Mouse (Mus musculus): ENCODE data around the gene Dnah2. TPM values are rescaled to one million over a fixed set of nuclear protein-coding genes. Genes with fewer than 3 reads are reported as not detected.

Gene Dnah2
- polyA plus RNA-seq, 1 experiment: 0.22 TPM

GRCm38 (mm10) chr11:69410045-69410309 lies 138.9 kb downstream of the Dnah2 start:
- Histone ChIP-seq H3K27ac (ENCODE audit: insufficient read depth, low read depth, low read length) (peak overlapping the region; percentile 99), H3K4me3 (ENCODE audit: low read depth, low read length) (peak overlapping the region; percentile 88), H3K36me3 (ENCODE audit: control insufficient read depth, insufficient read depth, low read length) (peaks cover 31% of the 10 kb centered on the region), H3K4me1 (ENCODE audit: control insufficient read depth, insufficient read depth, insufficient read length, low read length) (peaks cover 32% of the 10 kb centered on the region), H3K27me3 (ENCODE audit: control insufficient read depth, insufficient read depth, low read length) (no peaks in the 10 kb centered on the region)
- WGBS: under 1% methylated on average over 18 of the region's 18 CpGs
- TF ChIP-seq POLR2A (IDR thresholded peaks at IDR 0.05; ENCODE audit: low read depth, low read length): no peak
- TF ChIP-seq CTCF (IDR thresholded peaks at IDR 0.05; ENCODE audit: extremely low read depth, insufficient read length, insufficient replicate concordance, low read depth, low read length): no peak

- H3K4me3 ChIP-seq (ENCODE audit: low read depth, low read length): peak overlapping the region; percentile 88
- H3K27me3 ChIP-seq (ENCODE audit: control insufficient read depth, insufficient read depth, low read length): no peaks in the 10 kb centered on the region
- TF ChIP-seq CTCF (IDR thresholded peaks at IDR 0.05; ENCODE audit: extremely low read depth, insufficient read length, insufficient replicate concordance, low read depth, low read length): no peak
- peak; percentile 70 for TF ChIP-seq POLR2A (IDR thresholded peaks at IDR 0.05; ENCODE audit: low read depth, low read length)
- peaks cover 30% of the 10 kb centered on the region for H3K4me1 ChIP-seq (ENCODE audit: control insufficient read depth, insufficient read depth, insufficient read length, low read length)
- under 1% methylated on average over 45 of the region's 46 CpGs for whole genome bisulfite sequencing
- H3K36me3 ChIP-seq (ENCODE audit: control insufficient read depth, insufficient read depth, low read length): peaks cover 36% of the 10 kb centered on the region
- H3K27ac ChIP-seq (ENCODE audit: insufficient read depth, low read depth, low read length): peak overlapping the region; percentile 99
These were observed 139.4 kb downstream of the Dnah2 start for GRCm38 (mm10) chr11:69409378-69410044.

- H3K4me3 ChIP-seq (ENCODE audit: low read depth, low read length): peak overlapping the region; percentile 88
- H3K27ac ChIP-seq (ENCODE audit: insufficient read depth, low read depth, low read length): peak overlapping the region; percentile 99
- H3K4me1 ChIP-seq (ENCODE audit: control insufficient read depth, insufficient read depth, insufficient read length, low read length): peaks cover 23% of the 10 kb centered on the region
- TF ChIP-seq CTCF (IDR thresholded peaks at IDR 0.05; ENCODE audit: extremely low read depth, insufficient read length, insufficient replicate concordance, low read depth, low read length) (no peak), POLR2A (IDR thresholded peaks at IDR 0.05; ENCODE audit: low read depth, low read length) (no peak; the same call in none of the 2 replicates)
- peaks cover 43% of the 10 kb centered on the region for H3K36me3 ChIP-seq (ENCODE audit: control insufficient read depth, insufficient read depth, low read length)
- under 1% methylated on average over 33 of the region's 33 CpGs for WGBS
- no peaks in the 10 kb centered on the region for H3K27me3 ChIP-seq (ENCODE audit: control insufficient read depth, insufficient read depth, low read length)
These were observed 140.2 kb downstream of the Dnah2 start for GRCm38 (mm10) chr11:69408541-69409377.

DNA sequence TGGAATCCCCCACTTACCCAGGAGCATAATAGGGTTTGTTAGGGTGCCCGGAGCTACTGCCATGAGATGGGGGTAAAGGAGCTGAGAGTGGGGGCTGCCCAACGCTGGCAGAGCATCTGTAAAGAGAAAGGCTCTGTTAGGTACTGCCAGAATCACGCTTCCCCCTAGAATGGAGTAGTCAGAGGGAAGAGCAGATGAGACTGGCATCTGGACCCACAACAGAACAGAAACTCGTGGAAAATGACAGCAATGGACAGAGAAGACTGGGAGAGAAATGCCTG lies 141.2 kb downstream of the Dnah2 start:
- TF ChIP-seq POLR2A (IDR thresholded peaks at IDR 0.05; ENCODE audit: low read depth, low read length): no peak
- TF ChIP-seq CTCF (IDR thresholded peaks at IDR 0.05; ENCODE audit: extremely low read depth, insufficient read length, insufficient replicate concordance, low read depth, low read length): no peak
- no peaks in the 10 kb centered on the region for H3K27me3 ChIP-seq (ENCODE audit: control insufficient read depth, insufficient read depth, low read length)
- H3K4me1 ChIP-seq (ENCODE audit: control insufficient read depth, insufficient read depth, insufficient read length, low read length): peaks cover 18% of the 10 kb centered on the region
- no peak overlapping the region for H3K27ac ChIP-seq (ENCODE audit: insufficient read depth, low read depth, low read length)
- no peak overlapping the region for H3K4me3 ChIP-seq (ENCODE audit: low read depth, low read length)
- H3K36me3 ChIP-seq (ENCODE audit: control insufficient read depth, insufficient read depth, low read length): peaks cover 52% of the 10 kb centered on the region
- 74% methylated on average over 4 of the region's 4 CpGs for whole genome bisulfite sequencing

DNA sequence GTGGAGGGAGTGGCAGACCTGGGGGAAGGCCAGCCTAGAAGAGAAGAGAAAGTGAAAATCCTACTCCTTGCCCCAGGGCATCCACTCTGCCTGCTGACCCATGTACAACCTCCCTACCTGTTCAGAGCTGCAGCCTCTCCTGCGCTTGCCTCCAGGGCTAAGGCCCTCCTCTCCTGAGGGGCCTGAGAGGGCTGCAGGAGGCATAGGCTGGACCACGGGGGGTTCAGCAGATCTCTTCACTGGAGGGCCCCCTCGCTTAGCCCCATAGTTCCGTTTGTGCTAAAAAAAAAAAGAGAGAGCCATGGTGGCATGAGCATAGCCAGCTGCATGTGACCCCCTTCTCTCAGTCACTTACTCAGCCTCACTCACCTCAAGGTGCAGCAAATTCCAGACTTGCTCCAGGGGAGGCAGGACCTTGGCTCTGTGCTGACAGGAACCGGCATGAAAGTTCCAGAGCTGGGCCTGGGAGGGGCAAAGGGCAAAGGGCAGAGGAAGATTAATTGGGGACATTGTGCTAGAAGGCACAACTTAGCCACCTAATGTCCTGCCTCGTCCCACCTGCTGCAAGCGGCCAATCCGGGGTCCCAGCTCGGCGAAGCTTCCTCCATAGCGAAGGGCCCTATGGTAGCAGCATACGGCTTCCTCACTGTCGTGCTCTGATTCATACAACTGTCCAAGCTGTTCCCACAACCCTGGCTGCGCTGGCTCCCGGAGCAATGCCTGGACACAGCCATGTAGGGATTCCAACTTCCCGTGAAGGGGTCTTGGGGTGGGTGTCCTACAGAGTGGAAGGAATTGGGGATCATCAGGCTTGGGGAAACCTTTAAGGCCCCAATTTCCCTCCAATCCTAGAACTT lies 141.8 kb downstream of the Dnah2 start:
- no peak overlapping the region for H3K4me3 ChIP-seq (ENCODE audit: low read depth, low read length)
- H3K27ac ChIP-seq (ENCODE audit: insufficient read depth, low read depth, low read length): no peak overlapping the region
- peaks cover 17% of the 10 kb centered on the region for H3K4me1 ChIP-seq (ENCODE audit: control insufficient read depth, insufficient read depth, insufficient read length, low read length)
- WGBS: 74% methylated on average over 16 of the region's 16 CpGs
- H3K36me3 ChIP-seq (ENCODE audit: control insufficient read depth, insufficient read depth, low read length): peaks cover 55% of the 10 kb centered on the region
- no peak for TF ChIP-seq CTCF (IDR thresholded peaks at IDR 0.05; ENCODE audit: extremely low read depth, insufficient read length, insufficient replicate concordance, low read depth, low read length)
- TF ChIP-seq POLR2A (IDR thresholded peaks at IDR 0.05; ENCODE audit: low read depth, low read length): no peak
- H3K27me3 ChIP-seq (ENCODE audit: control insufficient read depth, insufficient read depth, low read length): no peaks in the 10 kb centered on the region

GRCm38 (mm10) chr11:69406282-69406681 lies 142.6 kb downstream of the Dnah2 start:
- Histone ChIP-seq H3K27ac (ENCODE audit: insufficient read depth, low read depth, low read length) (no peak overlapping the region), H3K27me3 (ENCODE audit: control insufficient read depth, insufficient read depth, low read length) (no peaks in the 10 kb centered on the region), H3K36me3 (ENCODE audit: control insufficient read depth, insufficient read depth, low read length) (peaks cover 63% of the 10 kb centered on the region), H3K4me3 (ENCODE audit: low read depth, low read length) (no peak overlapping the region), H3K4me1 (ENCODE audit: control insufficient read depth, insufficient read depth, insufficient read length, low read length) (peaks cover 15% of the 10 kb centered on the region)
- TF ChIP-seq POLR2A (IDR thresholded peaks at IDR 0.05; ENCODE audit: low read depth, low read length) (no peak), CTCF (IDR thresholded peaks at IDR 0.05; ENCODE audit: extremely low read depth, insufficient read length, insufficient replicate concordance, low read depth, low read length) (no peak)
- 90% methylated on average over 19 of the region's 19 CpGs for WGBS
